Mouse (Mus musculus) heart, postnatal 0 days (tissue): ENCODE measurements around the gene Zfp579. TPM values are rescaled to one million over a fixed set of nuclear protein-coding genes. Genes with fewer than 3 reads are reported as not detected.

Experiments used
- ATAC-seq: fragments of 200-750 bp; cut with Nextera tagmentation; 2 replicates; pipeline ENCODE4 v1.8.0; 2017; ENCODE audit warnings: low read depth, moderate number of reproducible peaks, moderate library complexity; ENCODE audit not compliant: insufficient read depth
- DNase-seq: peaks from one replicate; pipeline ENCODE4 v3.0.0-alpha.2; 2016; ENCODE audit warnings: low spot score
- H3K27ac ChIP-seq: fragments of 300-500 bp; sonication (generic); 2 replicates; pipeline ENCODE4 v1.5.1; 2014; ENCODE audit warnings: low read depth, mild to moderate bottlenecking
- H3K27me3 ChIP-seq: fragments of 300-500 bp; sonication (generic); 2 replicates; pipeline ENCODE4 v1.6.1; 2014; ENCODE audit warnings: low read length, mixed read lengths; ENCODE audit not compliant: control insufficient read depth, insufficient read depth
- H3K36me3 ChIP-seq: fragments of 300-500 bp; sonication (generic); replicated peaks from 2 replicates; pipeline ENCODE4 v1.6.1; 2014; ENCODE audit warnings: low read length, mixed read lengths; ENCODE audit not compliant: control insufficient read depth, insufficient read depth
- H3K4me1 ChIP-seq: fragments of 300-500 bp; sonication (generic); 2 replicates; pipeline ENCODE4 v1.6.1; 2014; ENCODE audit warnings: antibody characterized with exemption; ENCODE audit not compliant: control insufficient read depth, insufficient read depth
- H3K4me2 ChIP-seq: fragments of 300-500 bp; sonication (generic); 2 replicates; pipeline ENCODE4 v1.6.1; 2014; ENCODE audit warnings: low read depth, mild to moderate bottlenecking, low read length, moderate library complexity
- H3K4me3 ChIP-seq: fragments of 300-500 bp; sonication (generic); 2 replicates; pipeline ENCODE4 v1.5.1; 2014; ENCODE audit warnings: low read depth, low read length
- H3K9ac ChIP-seq: fragments of 300-500 bp; sonication (generic); replicated peaks from 2 replicates; pipeline ENCODE4 v1.6.1; 2014; ENCODE audit warnings: low read depth, low read length, mixed read lengths
- H3K9me3 ChIP-seq: fragments of 300-500 bp; sonication (generic); replicated peaks from 2 replicates; pipeline ENCODE4 v1.6.1; 2016; ENCODE audit warnings: low read length; ENCODE audit not compliant: control insufficient read depth
- CTCF ChIP-seq: IDR thresholded peaks from 2 replicates; pipeline ENCODE4 v1.5.1; 2016; ENCODE audit warnings: antibody characterized with exemption, control low read depth, low read depth
- EP300 ChIP-seq: IDR thresholded peaks from 2 replicates; pipeline ENCODE4 v1.6.1; 2016; ENCODE audit warnings: antibody characterized with exemption, low read depth
- WGBS: fragments of 180-500 bp; shearing (Covaris S2); extraction: QIAGEN DNeasy Blood & Tissue Kit; methylation state at CpG from one replicate; pipeline ENCODE4 v1.1.7; 2014; 5-methylcytosine and 5-hydroxymethylcytosine counted together
- polyA plus RNA-seq: library from polyadenylated mRNA; unstranded; fragments of >200 nt; fragmentation: Nextera tagmentation; extraction: Ambion mirVana; gene quantifications from 2 replicates; pipeline ENCODE4 v1.2.1, GENCODE M21; 2015
- total RNA-seq: library from RNA; depleted of rRNA; stranded (reverse); fragments of >200 nt; gene quantifications from 2 replicates; pipeline ENCODE4 v1.2.3, GENCODE M21; 2014; ENCODE audit warnings: low replicate concordance

Gene Zfp579
- total and polyA plus RNA-seq, 2 experiments from 2014 or later: 15.0 to 25.4 TPM

DNA sequence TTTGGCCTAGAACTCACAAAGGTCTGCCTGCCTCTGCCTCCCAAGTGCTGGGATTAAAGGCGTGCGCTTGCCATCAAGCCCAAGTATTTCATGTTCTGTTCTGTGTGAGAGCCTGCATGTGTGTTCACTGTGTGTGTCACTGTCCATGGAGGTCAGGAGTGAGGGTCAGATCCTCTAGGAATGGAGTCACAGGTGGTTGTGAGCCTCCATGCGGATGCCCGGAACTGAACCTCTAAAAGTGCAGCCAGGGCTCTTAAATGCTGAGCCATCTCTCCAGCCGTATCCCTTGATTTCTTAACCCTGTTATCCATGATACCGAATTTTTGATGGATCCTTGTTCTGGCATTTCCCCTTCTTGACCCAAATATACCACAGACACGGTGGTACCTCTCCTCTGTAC, 41.1 kb upstream of the Zfp579 start:
- H3K36me3 ChIP-seq: peaks cover 35% of the 10 kb centered on the region

DNA sequence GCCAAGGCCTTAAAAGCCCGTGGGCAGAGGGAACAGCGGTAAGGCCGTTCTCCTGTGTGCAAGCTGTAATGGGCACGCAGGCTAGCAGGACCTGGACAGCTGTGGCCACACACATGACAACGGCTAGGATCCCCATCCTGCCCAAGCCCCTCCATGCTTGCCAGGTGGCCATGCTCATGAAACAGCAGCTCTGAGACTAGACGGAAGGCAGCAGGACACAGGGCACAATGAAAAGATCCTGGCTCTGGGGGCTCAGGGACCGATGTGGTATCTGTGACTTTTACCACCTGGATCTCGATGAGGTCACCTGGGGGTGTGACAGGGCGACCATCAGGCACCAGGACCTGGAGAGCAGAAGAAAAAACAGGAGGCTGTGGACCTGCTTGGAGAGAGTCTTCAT, 40.2 kb upstream of the Zfp579 start:
- no peak overlapping the region for H3K27ac ChIP-seq
- DNase-seq (no peak), ATAC-seq (no peak)
- H3K4me3 ChIP-seq: no peak overlapping the region
- peaks cover 6% of the 10 kb centered on the region for H3K9me3 ChIP-seq
- TF ChIP-seq CTCF (no peak), EP300 (no peak)
- no peaks in the 10 kb centered on the region for H3K27me3 ChIP-seq
- no peak overlapping the region for H3K4me2 ChIP-seq
- no peak overlapping the region for H3K9ac ChIP-seq
- H3K36me3 ChIP-seq: peaks cover 44% of the 10 kb centered on the region
- 93% methylated on average over 9 of the region's 9 CpGs for WGBS
- peaks cover 8% of the 10 kb centered on the region for H3K4me1 ChIP-seq

More for the DNA sequence above, 41.1 kb upstream of the Zfp579 start:
- H3K27me3 ChIP-seq: no peaks in the 10 kb centered on the region
- TF ChIP-seq EP300 (no peak), CTCF (no peak)
- ATAC-seq: no peak
- no peak overlapping the region for H3K4me2 ChIP-seq
- 88% methylated on average over 7 of the region's 7 CpGs for WGBS
- DNase-seq: no peak
- no peaks in the 10 kb centered on the region for H3K9me3 ChIP-seq
- H3K4me1 ChIP-seq: peaks cover 8% of the 10 kb centered on the region
- no peak overlapping the region for H3K4me3 ChIP-seq
- H3K9ac ChIP-seq: no peak overlapping the region
- H3K27ac ChIP-seq: no peak overlapping the region

DNA sequence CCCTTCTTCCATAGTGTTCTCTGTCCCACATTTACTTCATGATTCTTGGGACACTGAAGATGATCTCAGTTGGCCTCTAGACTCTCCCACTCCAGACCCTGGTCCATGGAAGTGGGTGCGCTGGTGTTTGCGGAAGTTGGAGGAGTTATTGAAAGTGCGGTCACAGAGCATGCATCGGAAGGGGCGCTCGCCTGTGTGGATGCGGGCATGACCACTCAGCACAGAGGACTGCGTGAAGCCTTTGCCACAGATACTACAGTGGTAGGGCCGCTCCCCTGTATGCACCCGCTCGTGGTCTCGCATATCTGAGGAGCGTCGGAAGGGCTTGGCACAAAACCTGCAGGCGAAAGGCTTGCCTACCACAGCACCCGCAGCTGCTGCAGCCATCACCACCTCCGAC, 39.7 kb upstream of the Zfp579 start:
- H3K4me3 ChIP-seq: no peak overlapping the region
- H3K9me3 ChIP-seq: peaks cover 11% of the 10 kb centered on the region
- peaks cover 49% of the 10 kb centered on the region for H3K36me3 ChIP-seq
- 96% methylated on average over 17 of the region's 17 CpGs for WGBS
- H3K27me3 ChIP-seq: no peaks in the 10 kb centered on the region
- TF ChIP-seq CTCF (no peak), EP300 (no peak)
- H3K4me1 ChIP-seq: peaks cover 8% of the 10 kb centered on the region
- no peak overlapping the region for H3K4me2 ChIP-seq
- H3K27ac ChIP-seq: no peak overlapping the region
- H3K9ac ChIP-seq: no peak overlapping the region
- ATAC-seq (no peak), DNase-seq (no peak)

DNA sequence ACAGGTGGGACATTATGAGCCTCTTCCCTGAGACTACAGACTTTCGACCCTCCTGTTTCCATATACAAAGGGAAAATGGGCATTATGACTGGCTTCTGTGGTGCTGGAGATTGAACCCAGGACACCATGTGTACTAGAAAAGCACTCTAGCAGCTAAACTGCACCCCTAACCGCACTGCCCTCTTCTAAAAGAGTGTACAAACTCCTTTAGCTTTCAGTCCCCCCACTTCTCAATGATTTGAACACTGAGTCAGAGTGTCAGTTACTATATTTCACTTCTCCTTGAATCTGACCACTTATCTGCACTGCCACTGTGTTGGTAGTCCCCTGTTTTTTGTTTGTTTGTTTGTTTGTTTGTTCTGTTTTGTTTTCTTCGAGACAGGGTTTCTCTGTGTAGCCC, 37.9 kb upstream of the Zfp579 start, which contains the start of gene 4632433K11Rik:
TSS of gene 4632433K11Rik (plus strand) at position 301 of the 400 bp plus-strand sequence.
- Histone ChIP-seq H3K9me3 (peaks cover 21% of the 10 kb centered on the region), H3K4me1 (peaks cover 8% of the 10 kb centered on the region), H3K4me3 (no peak within 1 kb of the TSS), H3K27ac (no peak within 1 kb of the TSS), H3K9ac (no peak within 1 kb of the TSS), H3K4me2 (no peak within 1 kb of the TSS), H3K36me3 (peaks cover 68% of the 10 kb centered on the region), H3K27me3 (no peaks in the 10 kb centered on the region)
- no peak for TF ChIP-seq CTCF
- TF ChIP-seq EP300: no peak
- ATAC-seq (no peak), DNase-seq (no peak)
- WGBS: 80% methylated on average over 3 of the region's 3 CpGs

DNA sequence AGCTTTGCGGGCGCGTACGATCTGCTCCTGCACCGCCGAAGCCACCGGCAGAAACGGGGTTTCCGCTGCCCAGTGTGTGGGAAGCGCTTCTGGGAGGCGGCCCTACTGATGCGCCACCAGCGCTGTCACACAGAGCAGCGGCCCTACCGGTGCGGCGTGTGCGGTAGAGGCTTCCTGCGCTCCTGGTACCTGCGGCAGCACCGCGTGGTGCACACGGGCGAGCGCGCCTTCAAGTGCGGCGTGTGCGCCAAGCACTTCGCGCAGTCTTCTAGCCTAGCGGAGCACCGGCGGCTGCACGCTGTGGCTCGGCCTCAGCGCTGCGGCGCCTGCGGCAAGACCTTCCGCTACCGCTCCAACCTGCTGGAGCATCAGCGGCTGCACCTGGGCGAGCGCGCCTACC, 35.5 kb upstream of the Zfp579 start:
- Histone ChIP-seq H3K4me3 (no peak overlapping the region), H3K36me3 (peaks cover 82% of the 10 kb centered on the region), H3K27me3 (no peaks in the 10 kb centered on the region), H3K9ac (no peak overlapping the region), H3K4me2 (no peak overlapping the region), H3K4me1 (no peaks in the 10 kb centered on the region), H3K9me3 (peaks cover 21% of the 10 kb centered on the region), H3K27ac (no peak overlapping the region)
- no peak for TF ChIP-seq EP300
- TF ChIP-seq CTCF: no peak
- no peak for DNase-seq
- ATAC-seq: no peak
- WGBS: 82% methylated on average over 46 of the region's 46 CpGs

DNA sequence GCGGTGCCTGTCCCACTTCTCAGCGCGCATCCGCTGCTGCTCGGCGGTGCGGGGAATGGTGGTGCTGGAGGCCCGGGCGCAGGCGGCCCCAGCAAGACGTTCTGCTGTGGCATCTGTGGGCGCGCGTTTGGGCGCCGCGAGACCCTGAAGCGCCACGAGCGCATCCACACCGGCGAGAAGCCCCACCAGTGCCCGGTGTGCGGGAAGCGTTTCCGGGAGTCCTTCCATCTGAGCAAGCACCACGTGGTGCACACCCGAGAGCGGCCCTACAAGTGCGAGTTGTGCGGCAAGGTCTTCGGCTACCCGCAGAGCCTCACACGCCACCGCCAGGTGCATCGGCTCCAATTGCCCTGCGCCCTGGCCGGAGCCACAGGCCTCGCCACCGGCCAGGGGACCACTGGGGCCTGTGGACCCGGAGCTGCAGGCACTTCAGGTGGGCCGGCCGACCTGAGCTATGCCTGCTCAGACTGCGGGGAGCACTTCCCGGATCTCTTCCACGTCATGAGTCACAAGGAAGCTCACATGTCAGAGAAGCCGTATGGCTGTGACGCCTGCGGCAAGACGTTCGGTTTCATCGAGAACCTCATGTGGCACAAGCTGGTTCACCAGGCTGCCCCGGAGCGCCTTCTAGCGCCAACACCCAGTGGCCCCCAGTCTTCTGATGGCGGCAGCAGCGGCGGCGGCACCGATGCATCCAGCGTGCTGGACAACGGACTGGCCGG, 34.8 kb upstream of the Zfp579 start:
- Histone ChIP-seq H3K4me2 (no peak overlapping the region), H3K4me1 (no peaks in the 10 kb centered on the region), H3K9ac (no peak overlapping the region), H3K4me3 (no peak overlapping the region), H3K36me3 (peaks cover 79% of the 10 kb centered on the region), H3K27ac (no peak overlapping the region), H3K9me3 (peaks cover 21% of the 10 kb centered on the region), H3K27me3 (no peaks in the 10 kb centered on the region)
- WGBS: 85% methylated on average over 63 of the region's 63 CpGs
- DNase-seq: no peak
- TF ChIP-seq EP300 (no peak), CTCF (no peak)
- no peak for ATAC-seq
